Mouse (Mus musculus): ENCODE data around the gene Myh9. TPM values are rescaled to one million over a fixed set of nuclear protein-coding genes. Genes with fewer than 3 reads are reported as not detected.
"Not testable (repeated sequence)": the region's sequence is repeated elsewhere in the genome, so short reads cannot be mapped to it uniquely, and the experiment has no call there.

Myh9 gene
- polyA plus RNA-seq, 1 experiment from 2014 or later, result 34.5 TPM

- H3K27ac ChIP-seq; H3K4me3 ChIP-seq; H3K36me3 ChIP-seq; H3K9me3 ChIP-seq; H3K27me3 ChIP-seq (ENCODE audit: insufficient read depth, poor library complexity, severe bottlenecking): not testable (repeated sequence)
- WGBS, result 60% methylated on average over 8 of the region's 8 CpGs
- peak; percentile 62 for DNase-seq (ENCODE audit: low spot score)
- peaks cover 11% of the 10 kb centered on the region; the same call in 1 of the 2 replicates for H3K4me1 ChIP-seq
Measured at GRCm38 (mm10) chr15:77733380-77733779, 108.6 kb downstream of the Myh9 start.

DNA sequence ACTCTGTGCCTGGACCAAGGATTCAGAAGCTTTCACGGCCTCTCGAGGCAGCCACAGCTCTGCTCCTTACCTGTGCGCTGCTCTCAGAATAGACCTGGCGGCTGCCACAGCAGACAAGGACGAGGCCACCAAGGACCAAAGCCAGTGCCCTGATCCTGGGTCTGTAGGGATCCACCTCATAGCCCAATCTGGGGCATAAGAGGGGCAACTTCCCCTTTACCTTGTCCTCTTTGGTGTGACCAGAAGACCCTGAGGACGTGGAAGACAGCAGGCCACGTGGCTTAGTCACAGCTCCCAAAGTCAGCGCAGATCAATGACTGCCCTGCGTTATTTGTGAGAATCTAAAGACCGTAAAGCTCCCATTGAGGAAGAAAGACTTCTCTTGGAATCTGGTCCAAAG, 109.1 kb downstream of the Myh9 start:
- DNase-seq (ENCODE audit: low spot score); H3K27ac ChIP-seq; H3K27me3 ChIP-seq (ENCODE audit: insufficient read depth, poor library complexity, severe bottlenecking); H3K36me3 ChIP-seq; H3K4me3 ChIP-seq; H3K9me3 ChIP-seq: not testable (repeated sequence)
- peaks cover 11% of the 10 kb centered on the region; the same call in 1 of the 2 replicates for H3K4me1 ChIP-seq
- WGBS, result 72% methylated on average over 10 of the region's 10 CpGs

- peaks cover 5% of the 10 kb centered on the region; the same call in 1 of the 2 replicates for H3K27me3 ChIP-seq (ENCODE audit: insufficient read depth, poor library complexity, severe bottlenecking)
- WGBS, result 81% methylated on average over 5 of the region's 5 CpGs
- no peaks in the 10 kb centered on the region for H3K9me3 ChIP-seq
- H3K4me3 ChIP-seq, result no peak overlapping the region
- no peak overlapping the region for H3K27ac ChIP-seq
- peaks cover 9% of the 10 kb centered on the region; the same call in 1 of the 2 replicates for H3K4me1 ChIP-seq
- peak; percentile 61 for DNase-seq (ENCODE audit: low spot score)
- H3K36me3 ChIP-seq, result no peaks in the 10 kb centered on the region
Measured at GRCm38 (mm10) chr15:77731605-77732004, 110.4 kb downstream of the Myh9 start.

- H3K27ac ChIP-seq; H3K36me3 ChIP-seq; DNase-seq (ENCODE audit: low spot score); H3K4me1 ChIP-seq; H3K27me3 ChIP-seq (ENCODE audit: insufficient read depth, poor library complexity, severe bottlenecking); H3K4me3 ChIP-seq; H3K9me3 ChIP-seq: not testable (repeated sequence)
- WGBS, result 67% methylated on average over 1 of the region's 4 CpGs
Measured at GRCm38 (mm10) chr15:77728739-77729138, 113.2 kb downstream of the Myh9 start, which contains the start of gene Apol9b. Apol9b (plus strand) TSS chr15:77729039.

GRCm38 (mm10) chr15:77727745-77728144, 114.2 kb downstream of the Myh9 start:
- not testable (repeated sequence) for H3K4me1 ChIP-seq; H3K36me3 ChIP-seq; H3K27me3 ChIP-seq (ENCODE audit: insufficient read depth, poor library complexity, severe bottlenecking); H3K9me3 ChIP-seq; H3K27ac ChIP-seq; H3K4me3 ChIP-seq
- DNase-seq (ENCODE audit: low spot score), result peak; percentile 53
- 87% methylated on average over 3 of the region's 3 CpGs for WGBS

GRCm38 (mm10) chr15:77727139-77727538, 114.8 kb downstream of the Myh9 start:
- WGBS, result 9% methylated on average over 3 of the region's 3 CpGs
- not testable (repeated sequence) for H3K4me3 ChIP-seq; H3K27me3 ChIP-seq (ENCODE audit: insufficient read depth, poor library complexity, severe bottlenecking); H3K4me1 ChIP-seq; H3K36me3 ChIP-seq; H3K27ac ChIP-seq; H3K9me3 ChIP-seq
- peak; percentile 63 for DNase-seq (ENCODE audit: low spot score)

DNA sequence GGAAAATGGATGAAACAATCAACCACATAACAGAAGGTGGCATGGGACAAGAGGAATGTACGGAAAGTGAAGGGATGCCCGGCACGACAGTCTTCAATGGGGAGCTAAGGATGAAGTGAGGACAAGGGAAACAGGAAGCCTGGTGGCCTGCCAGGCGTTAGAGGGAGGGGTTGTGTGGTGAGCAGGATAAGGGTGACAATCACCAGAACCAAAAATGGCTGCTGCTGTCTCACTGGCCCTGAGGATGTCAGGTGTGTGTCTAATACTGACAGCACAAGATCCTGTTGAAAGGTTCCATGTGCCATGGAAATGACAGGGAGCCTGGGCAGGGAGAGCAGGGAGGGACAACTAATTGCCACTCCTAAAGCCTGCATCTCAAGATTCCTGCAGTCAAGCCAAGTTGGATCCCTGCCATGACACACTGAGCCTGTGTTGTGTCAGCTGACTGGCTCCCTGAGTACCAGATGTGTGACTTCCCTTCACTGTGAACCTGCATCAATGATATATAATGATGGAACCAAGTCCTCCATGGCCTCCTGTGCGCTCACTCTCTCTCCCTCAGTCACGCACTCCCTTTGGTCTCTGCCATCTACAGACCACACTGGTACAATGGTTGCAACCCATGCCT, 116.5 kb downstream of the Myh9 start:
- not testable (repeated sequence) for H3K27ac ChIP-seq; H3K4me3 ChIP-seq; H3K4me1 ChIP-seq; H3K27me3 ChIP-seq (ENCODE audit: insufficient read depth, poor library complexity, severe bottlenecking); H3K36me3 ChIP-seq; H3K9me3 ChIP-seq
- peak; percentile 54 for DNase-seq (ENCODE audit: low spot score)
- WGBS, result 45% methylated on average over 6 of the region's 6 CpGs

- not testable (repeated sequence) for H3K9me3 ChIP-seq; H3K4me1 ChIP-seq; H3K4me3 ChIP-seq; H3K27ac ChIP-seq; H3K36me3 ChIP-seq; DNase-seq (ENCODE audit: low spot score); H3K27me3 ChIP-seq (ENCODE audit: insufficient read depth, poor library complexity, severe bottlenecking)
- WGBS, result 23% methylated on average over 3 of the region's 10 CpGs
Measured at GRCm38 (mm10) chr15:77724208-77724911, 117.6 kb downstream of the Myh9 start.

DNA sequence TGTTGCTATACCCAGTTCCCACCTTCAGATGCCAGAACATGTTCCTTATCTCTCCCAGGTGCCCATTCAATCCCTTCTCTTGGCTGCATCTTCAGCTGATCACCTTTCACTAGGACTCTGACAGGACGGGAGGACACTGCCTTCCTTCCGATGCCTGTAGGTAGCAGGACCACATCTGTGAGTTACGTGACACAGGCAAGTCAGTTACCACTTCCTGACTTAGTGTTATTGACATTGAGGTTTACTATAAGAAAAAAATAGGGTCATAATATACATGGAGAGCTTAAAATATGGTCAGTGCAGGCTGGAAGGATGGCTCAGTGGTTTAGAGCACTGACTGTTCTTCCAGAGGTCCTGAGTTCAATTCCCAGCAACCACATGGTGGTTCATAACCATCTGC, 120.5 kb downstream of the Myh9 start:
- not testable (repeated sequence) for H3K27me3 ChIP-seq (ENCODE audit: insufficient read depth, poor library complexity, severe bottlenecking); H3K9me3 ChIP-seq; H3K4me3 ChIP-seq; H3K4me1 ChIP-seq; DNase-seq (ENCODE audit: low spot score); H3K27ac ChIP-seq; H3K36me3 ChIP-seq
- no CpG with 5 or more reads among the region's 3 CpGs for WGBS

- not testable (repeated sequence) for H3K27ac ChIP-seq; H3K27me3 ChIP-seq (ENCODE audit: insufficient read depth, poor library complexity, severe bottlenecking); DNase-seq (ENCODE audit: low spot score); H3K4me3 ChIP-seq; H3K36me3 ChIP-seq; H3K4me1 ChIP-seq; H3K9me3 ChIP-seq
- 67% methylated on average over 4 of the region's 6 CpGs for WGBS
Measured at GRCm38 (mm10) chr15:77718240-77718639, 123.7 kb downstream of the Myh9 start.

Other genes starting within 250 kb of the Myh9 start
- not detected in 2 replicates for gene Apol10b, start 246.1 kb downstream of the Myh9 start, polyA plus RNA-seq (2016; fragmentation: Nextera tagmentation; extraction: Ambion mirVana)
- gene Gm36245, start 242.9 kb downstream of the Myh9 start, polyA plus RNA-seq (2016; fragmentation: Nextera tagmentation; extraction: Ambion mirVana), result not detected in 2 replicates
- not detected in 2 replicates for gene Apol11b, start 198.9 kb downstream of the Myh9 start, polyA plus RNA-seq (2016; fragmentation: Nextera tagmentation; extraction: Ambion mirVana)
- gene Apol7e, start 143.3 kb downstream of the Myh9 start, polyA plus RNA-seq (2016; fragmentation: Nextera tagmentation; extraction: Ambion mirVana), result not detected in 2 replicates
- not detected in 2 replicates for gene Apol9b, start 113.1 kb downstream of the Myh9 start, polyA plus RNA-seq (2016; fragmentation: Nextera tagmentation; extraction: Ambion mirVana)
- 0.16 and 0.52 TPM in 2 replicates for gene Apol8, start 85.2 kb downstream of the Myh9 start, polyA plus RNA-seq (2016; fragmentation: Nextera tagmentation; extraction: Ambion mirVana)
- gene Txn2, start 86.8 kb upstream of the Myh9 start, polyA plus RNA-seq (2016; fragmentation: Nextera tagmentation; extraction: Ambion mirVana), result 311 and 315 TPM in 2 replicates
- 1.7 and 2.8 TPM in 2 replicates for gene Foxred2, start 114.5 kb upstream of the Myh9 start, polyA plus RNA-seq (2016; fragmentation: Nextera tagmentation; extraction: Ambion mirVana)
- gene Eif3d, start 128.6 kb upstream of the Myh9 start, polyA plus RNA-seq (2016; fragmentation: Nextera tagmentation; extraction: Ambion mirVana), result 204 and 225 TPM in 2 replicates